Comparison of ENCODE assay signal across 21 mouse cellular contexts in genomic region chr3:149355362-149355761, GRCm38 (mm10).
A peak's percentile ranks its signal among the peaks of the same experiment; 100 is the strongest.
DNase-seq lines count a peak whose midpoint lies in the region; ATAC-seq and TF ChIP-seq lines count a peak whose summit lies in the region.
"Had no signal": no experiment of that assay in that cellular context is flagged by ENCODE, and none has a peak within 500 bp of the region (broad histone marks: within the 10 kb centered on the region; RNA-seq: fewer than 3 reads in every experiment).

No protein-coding gene starts in this region.

- no peaks in the 10 kb centered on the region for H3K36me3 ChIP-seq in heart, embryonic 12.5 days
- H3K36me3 ChIP-seq in heart, embryonic 16.5 days (ENCODE audit: control insufficient read depth, insufficient read depth): no peaks in the 10 kb centered on the region
- H3K36me3 ChIP-seq in limb, embryonic 14.5 days (ENCODE audit: control insufficient read depth, insufficient read depth, low read length): no peaks in the 10 kb centered on the region
- H3K36me3 ChIP-seq: embryonic facial prominence, embryonic 12.5 days; forebrain, embryonic 12.5 days; hindbrain, embryonic 12.5 days had no signal

- ATAC-seq in heart, embryonic 12.5 days (ENCODE audit: insufficient number of reproducible peaks, low FRiP score): no peak
- ATAC-seq in heart, embryonic 16.5 days (replicated peaks; ENCODE audit: extremely low read depth, insufficient read depth, low FRiP score): no peak
- peak; percentile 70; the same call in 1 of the 2 replicates for ATAC-seq in limb, embryonic 14.5 days (ENCODE audit: low FRiP score, low read depth)
- ATAC-seq: forebrain, embryonic 16.5 days; hindbrain, embryonic 16.5 days; inflammation-experienced regulatory T-cells, adult 6 months; intestine, postnatal 0 days had no signal

- WGBS in heart, embryonic 12.5 days: 92% methylated on average over 11 of the region's 11 CpGs
- WGBS in heart, embryonic 16.5 days: 93% methylated on average over 11 of the region's 11 CpGs
- 61% methylated on average over 11 of the region's 11 CpGs for WGBS in limb, embryonic 14.5 days

- no peaks in the 10 kb centered on the region for H3K9me3 ChIP-seq in heart, embryonic 12.5 days (replicated peaks)
- no peaks in the 10 kb centered on the region for H3K9me3 ChIP-seq in heart, embryonic 16.5 days (replicated peaks; ENCODE audit: control insufficient read depth, low read length)
- H3K9me3 ChIP-seq in limb, embryonic 14.5 days (ENCODE audit: control insufficient read depth, low read length): no peaks in the 10 kb centered on the region
- H3K9me3 ChIP-seq: embryonic facial prominence, embryonic 12.5 days; forebrain, embryonic 12.5 days; hindbrain, embryonic 12.5 days had no signal

- peaks cover 19% of the 10 kb centered on the region for H3K4me1 ChIP-seq in heart, embryonic 12.5 days (replicated peaks)
- H3K4me1 ChIP-seq in heart, embryonic 16.5 days (ENCODE audit: control insufficient read depth, insufficient read depth, low read length): peaks cover 26% of the 10 kb centered on the region
- H3K4me1 ChIP-seq in limb, embryonic 14.5 days (ENCODE audit: control insufficient read depth, insufficient read depth, low read length): peaks cover 19% of the 10 kb centered on the region
- H3K4me1 ChIP-seq: embryonic facial prominence, embryonic 12.5 days had no signal

- peak overlapping the region; percentile 26; the same call in 1 of the 2 replicates for H3K27ac ChIP-seq in heart, embryonic 12.5 days (ENCODE audit: poor library complexity, severe bottlenecking)
- H3K27ac ChIP-seq in heart, embryonic 16.5 days (ENCODE audit: low read length): peak overlapping the region; percentile 80
- H3K27ac ChIP-seq in limb, embryonic 14.5 days (replicated peaks; ENCODE audit: low read depth, low read length): no peak overlapping the region
- H3K27ac ChIP-seq: embryonic facial prominence, embryonic 12.5 days; forebrain, embryonic 12.5 days; hindbrain, embryonic 12.5 days had no signal

- no peak for TF ChIP-seq POLR2A in limb, embryonic 14.5 days (IDR thresholded peaks at IDR 0.05; ENCODE audit: borderline replicate concordance, extremely low read depth, insufficient read depth, insufficient read length)

- intact Hi-C loops in heart, postnatal 14 days (cut with DNase I): loop anchor here (5.0 to 10.0 kb wide), 2 partner anchors 87 to 171 kb away; no protein-coding TSS in a partner anchor

- no peak overlapping the region for H3K9ac ChIP-seq in heart, embryonic 12.5 days
- H3K9ac ChIP-seq in heart, embryonic 16.5 days (ENCODE audit: low read length): no peak overlapping the region; the same call in 1 of the 2 replicates
- no peak overlapping the region for H3K9ac ChIP-seq in limb, embryonic 14.5 days (ENCODE audit: low read depth, low read length, severe bottlenecking)
- H3K9ac ChIP-seq: embryonic facial prominence, embryonic 12.5 days; forebrain, embryonic 12.5 days; hindbrain, embryonic 12.5 days had no signal

- no peak overlapping the region for H3K4me3 ChIP-seq in heart, embryonic 12.5 days
- no peak overlapping the region for H3K4me3 ChIP-seq in heart, embryonic 16.5 days (ENCODE audit: low read length)
- H3K4me3 ChIP-seq in limb, embryonic 14.5 days (replicated peaks; ENCODE audit: low read length): no peak overlapping the region
- H3K4me3 ChIP-seq: embryonic facial prominence, embryonic 12.5 days; forebrain, embryonic 12.5 days; hindbrain, embryonic 12.5 days had no signal

- H3K4me2 ChIP-seq in heart, embryonic 12.5 days: no peak overlapping the region
- no peak overlapping the region for H3K4me2 ChIP-seq in heart, embryonic 16.5 days (ENCODE audit: low read depth, low read length)
- no peak overlapping the region for H3K4me2 ChIP-seq in limb, embryonic 14.5 days (replicated peaks; ENCODE audit: low read depth, low read length, severe bottlenecking)
- H3K4me2 ChIP-seq: embryonic facial prominence, embryonic 12.5 days; forebrain, embryonic 12.5 days; hindbrain, embryonic 12.5 days had no signal

- DNase-seq in heart, adult 18-20 months: no peak
- no peak for DNase-seq in heart, postnatal 14 days
- peak; percentile 29 for DNase-seq in R1 (ENCODE audit: low read depth, low spot score)
- peak; percentile 58 for DNase-seq in limb, embryonic 14.5 days (ENCODE audit: low spot score)
- no peak for DNase-seq in kidney, adult 8-10 months
- DNase-seq: adrenal gland, adult 8-10 months; adrenal gland, postnatal 36 days; cerebellum, adult 2 months; cerebellum, postnatal 10 days; gastrocnemius, postnatal 10 days; heart, postnatal 36 days; kidney, adult 9 months had no signal

- no peaks in the 10 kb centered on the region for H3K27me3 ChIP-seq in heart, embryonic 12.5 days (replicated peaks)
- H3K27me3 ChIP-seq in heart, embryonic 16.5 days (ENCODE audit: control insufficient read depth, insufficient read depth, low read length): no peaks in the 10 kb centered on the region
- H3K27me3 ChIP-seq in limb, embryonic 14.5 days (ENCODE audit: control insufficient read depth, insufficient read depth, low read length): no peaks in the 10 kb centered on the region
- H3K27me3 ChIP-seq: embryonic facial prominence, embryonic 12.5 days; forebrain, embryonic 12.5 days; hindbrain, embryonic 12.5 days had no signal

Comparison
In these comparisons a context has a peak if more than half of its experiments do, and no peak if none do; other contexts are left out.
1. DNase-seq: peak in R1 (single experiment) and limb, embryonic 14.5 days (single experiment); none in heart, adult 18-20 months (0 of 2), heart, postnatal 14 days (0 of 2) and kidney, adult 8-10 months (0 of 2).